Mouse (Mus musculus): Measurements from ENCODE around the gene Cnpy1. TPM values are rescaled to one million over a fixed set of nuclear protein-coding genes. Genes with fewer than 3 reads are reported as not detected.

The Cnpy1 gene
- total and polyA plus RNA-seq, 3 experiments: not detected

DNA sequence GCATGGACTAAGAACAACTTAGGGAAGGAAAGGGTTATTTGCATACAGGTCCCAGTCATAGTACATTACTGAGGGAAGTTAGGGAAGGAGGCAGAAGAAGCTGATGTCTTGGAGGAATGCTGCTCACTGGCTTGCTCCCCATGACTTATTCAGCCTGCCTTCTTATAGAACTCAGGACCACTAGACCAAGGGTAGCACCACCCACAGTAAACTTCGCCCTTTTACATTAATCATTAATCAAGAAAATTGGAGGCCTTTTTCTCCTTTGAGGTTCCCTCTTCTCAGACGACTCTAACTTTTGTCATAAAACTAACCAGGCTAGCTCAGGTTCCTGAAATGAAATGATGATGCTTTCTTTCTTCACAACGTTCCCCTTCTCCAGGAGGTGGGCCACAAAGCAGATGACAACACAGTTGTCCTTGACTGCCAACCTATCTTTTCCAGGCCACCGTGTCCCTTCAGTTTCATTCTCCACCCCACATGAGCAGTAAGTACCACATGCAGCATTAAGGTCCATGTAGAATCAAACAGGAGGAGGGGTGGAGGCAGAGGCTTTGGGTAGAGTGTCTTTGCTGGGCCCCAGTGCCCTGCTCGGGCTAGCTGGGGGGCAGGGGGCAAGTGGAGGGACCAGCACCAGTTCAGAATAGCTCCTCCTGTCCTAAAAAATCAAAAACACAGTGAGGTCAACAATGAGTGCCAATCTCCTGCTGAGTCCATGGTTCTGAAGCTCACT is 45.7 kb upstream of the Cnpy1 start:
- H3K27me3 ChIP-seq (ENCODE audit: control insufficient read depth in 1 of 2, insufficient read depth in 2 of 2, low read length in 2 of 2): peaks cover 0 to 3% of the 10 kb centered on the region in 2 experiments; a peak in 2 of 4 replicates
- no peaks in the 10 kb centered on the region; a peak in 1 of 4 replicates for H3K36me3 ChIP-seq (ENCODE audit: control insufficient read depth in 1 of 2, insufficient read depth in 2 of 2, low read length in 2 of 2)
- H3K27ac ChIP-seq (ENCODE audit: control insufficient read depth, low read depth, low read length): no peak overlapping the region
- H3K79me2 ChIP-seq (ENCODE audit: control insufficient read depth, insufficient read depth, low read length, poor library complexity): no peaks in the 10 kb centered on the region
- DNase-seq (ENCODE audit: low read depth, low spot score): no peak
- H3K4me3 ChIP-seq (ENCODE audit: control insufficient read depth in 1 of 2, insufficient read depth in 1 of 2, low read depth in 2 of 2, low read length in 2 of 2): no peak overlapping the region
- TF ChIP-seq USF1 (IDR thresholded peaks at IDR 0.05; ENCODE audit: low read depth, low read length) (no peak), ETS1 (IDR thresholded peaks at IDR 0.05; ENCODE audit: low read depth, low read length) (no peak), CHD2 (IDR thresholded peaks at IDR 0.05; ENCODE audit: low read length) (no peak), USF2 (IDR thresholded peaks at IDR 0.05; ENCODE audit: borderline replicate concordance in 1 of 2, insufficient read depth in 1 of 2, low read depth in 1 of 2, low read length in 2 of 2) (no peak), CTCF (IDR thresholded peaks at IDR 0.05 in 2 of 3, conservative IDR thresholded peaks at IDR 0.05 in 1 of 3; ENCODE audit: control insufficient read depth in 1 of 3, insufficient read depth in 1 of 3, low read depth in 2 of 3, low read length in 3 of 3, poor library complexity in 1 of 3, severe bottlenecking in 1 of 3) (no peak), KAT2A (conservative IDR thresholded peaks at IDR 0.05; ENCODE audit: low read depth, low read length) (no peak), NELFE (IDR thresholded peaks at IDR 0.05; ENCODE audit: low read depth, low read length) (no peak), MXI1 (IDR thresholded peaks at IDR 0.05; ENCODE audit: low read depth, low read length) (no peak), JUND (IDR thresholded peaks at IDR 0.05; ENCODE audit: low read depth, low read length) (no peak)
- H3K9me3 ChIP-seq (replicated peaks; ENCODE audit: insufficient read depth, low read length): no peaks in the 10 kb centered on the region
- no peak overlapping the region for H3K9ac ChIP-seq (ENCODE audit: control insufficient read depth, low read depth, low read length, poor library complexity, severe bottlenecking)
- H3K4me1 ChIP-seq (ENCODE audit: control insufficient read depth in 1 of 2, insufficient read depth in 2 of 2, low read length in 2 of 2): no peaks in the 10 kb centered on the region

DNA sequence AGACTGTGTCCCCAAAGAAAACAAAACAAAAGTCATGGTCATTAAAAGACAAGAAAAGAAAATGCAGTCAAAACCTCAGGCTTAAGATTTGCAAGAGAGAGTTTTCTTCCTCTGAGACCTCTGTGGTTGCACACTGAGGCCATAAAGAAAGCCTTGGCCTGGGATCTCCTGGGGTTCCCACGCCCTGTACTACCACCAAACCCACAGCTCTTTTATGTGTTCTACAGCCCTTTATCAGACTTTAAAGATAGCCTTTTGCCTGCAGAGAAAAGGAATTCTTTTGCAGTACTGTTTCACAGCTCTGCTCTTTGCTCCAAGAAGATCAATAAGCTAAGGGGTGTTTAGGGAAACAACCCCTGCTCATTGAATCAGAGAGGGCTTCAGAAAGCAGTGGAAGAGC is 45.0 kb upstream of the Cnpy1 start:
- Histone ChIP-seq H3K27me3 (ENCODE audit: control insufficient read depth in 1 of 2, insufficient read depth in 2 of 2, low read length in 2 of 2) (peaks cover 0 to 5% of the 10 kb centered on the region in 2 experiments; a peak in 2 of 4 replicates), H3K4me3 (ENCODE audit: control insufficient read depth in 1 of 2, insufficient read depth in 1 of 2, low read depth in 2 of 2, low read length in 2 of 2) (no peak overlapping the region), H3K27ac (ENCODE audit: control insufficient read depth, low read depth, low read length) (no peak overlapping the region), H3K36me3 (ENCODE audit: control insufficient read depth in 1 of 2, insufficient read depth in 2 of 2, low read length in 2 of 2) (no peaks in the 10 kb centered on the region; a peak in 1 of 4 replicates), H3K9ac (ENCODE audit: control insufficient read depth, low read depth, low read length, poor library complexity, severe bottlenecking) (no peak overlapping the region), H3K4me1 (ENCODE audit: control insufficient read depth in 1 of 2, insufficient read depth in 2 of 2, low read length in 2 of 2) (no peaks in the 10 kb centered on the region), H3K79me2 (ENCODE audit: control insufficient read depth, insufficient read depth, low read length, poor library complexity) (no peaks in the 10 kb centered on the region), H3K9me3 (replicated peaks; ENCODE audit: insufficient read depth, low read length) (no peaks in the 10 kb centered on the region)
- TF ChIP-seq GABPA (IDR thresholded peaks at IDR 0.05; ENCODE audit: low read depth, low read length) (no peak), USF1 (IDR thresholded peaks at IDR 0.05; ENCODE audit: low read depth, low read length) (no peak), ZKSCAN1 (IDR thresholded peaks at IDR 0.05; ENCODE audit: low read depth, low read length) (no peak), NELFE (IDR thresholded peaks at IDR 0.05; ENCODE audit: low read depth, low read length) (no peak), KAT2A (conservative IDR thresholded peaks at IDR 0.05; ENCODE audit: low read depth, low read length) (no peak), USF2 (IDR thresholded peaks at IDR 0.05; ENCODE audit: borderline replicate concordance in 1 of 2, insufficient read depth in 1 of 2, low read depth in 1 of 2, low read length in 2 of 2) (no peak), EP300 (IDR thresholded peaks at IDR 0.05; ENCODE audit: low read depth in 1 of 2, low read length in 2 of 2) (no peak), ETS1 (IDR thresholded peaks at IDR 0.05; ENCODE audit: low read depth, low read length) (no peak), ZC3H11A (IDR thresholded peaks at IDR 0.05; ENCODE audit: low read depth, low read length) (no peak), GATA1 (IDR thresholded peaks at IDR 0.05; ENCODE audit: low read depth, low read length) (no peak), NRF1 (IDR thresholded peaks at IDR 0.05; ENCODE audit: insufficient read depth, low read depth, low read length, poor library complexity, severe bottlenecking) (no peak)
- DNase-seq (ENCODE audit: low read depth, low spot score): no peak
